Mouse (Mus musculus) kidney, adult 11 months (tissue): ENCODE measurements around the gene Sorbs1.

Experiments used
- DNase-seq: peaks from one replicate; pipeline ENCODE4 v3.0.0; 2022

Sorbs1 gene

GRCm38 (mm10) chr19:40253768-40254167 lies 259.8 kb downstream of the Sorbs1 start:
- no peak for DNase-seq

DNA sequence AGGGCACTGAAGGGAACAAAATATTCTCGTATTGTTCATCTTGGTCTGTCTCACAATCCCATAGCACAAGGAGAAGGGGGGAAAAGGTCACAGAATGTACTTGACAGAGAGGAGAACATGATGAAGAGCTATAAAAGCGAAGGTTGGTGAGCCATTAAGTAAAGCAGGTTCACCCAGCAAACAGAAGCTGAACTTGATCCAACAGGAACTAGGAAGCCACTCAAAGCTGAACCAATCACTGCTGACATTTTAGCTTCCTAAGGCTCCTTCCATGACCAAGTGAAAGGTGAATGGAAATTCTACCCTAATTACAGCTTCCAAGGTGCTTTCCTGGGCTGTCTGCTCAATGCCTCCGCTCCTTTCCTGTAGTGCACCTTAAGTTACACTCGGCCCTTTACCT lies 262.5 kb downstream of the Sorbs1 start:
- DNase-seq: no peak

DNA sequence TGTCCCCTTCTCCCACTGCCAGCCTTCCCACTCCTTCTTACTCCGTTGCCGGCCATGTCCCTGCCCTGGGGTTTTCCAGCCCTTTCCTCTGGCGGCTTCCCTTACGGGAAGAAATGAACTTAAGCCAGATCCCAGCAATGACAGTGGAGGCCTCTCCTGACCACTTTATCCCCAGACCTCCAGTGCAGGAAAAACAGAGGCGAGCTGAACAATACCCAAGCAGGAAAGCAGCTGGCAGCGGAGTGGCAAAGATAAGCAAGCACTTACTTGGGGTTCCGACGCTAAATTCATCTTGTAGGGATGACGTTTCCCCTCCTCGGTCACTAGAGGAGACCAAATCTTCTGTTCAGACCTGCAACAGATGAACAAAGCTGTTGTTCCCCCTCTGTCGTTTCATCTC lies 264.2 kb downstream of the Sorbs1 start:
- DNase-seq: no peak

- no peak for DNase-seq
Measured at GRCm38 (mm10) chr19:40248476-40248875, 265.1 kb downstream of the Sorbs1 start.

DNA sequence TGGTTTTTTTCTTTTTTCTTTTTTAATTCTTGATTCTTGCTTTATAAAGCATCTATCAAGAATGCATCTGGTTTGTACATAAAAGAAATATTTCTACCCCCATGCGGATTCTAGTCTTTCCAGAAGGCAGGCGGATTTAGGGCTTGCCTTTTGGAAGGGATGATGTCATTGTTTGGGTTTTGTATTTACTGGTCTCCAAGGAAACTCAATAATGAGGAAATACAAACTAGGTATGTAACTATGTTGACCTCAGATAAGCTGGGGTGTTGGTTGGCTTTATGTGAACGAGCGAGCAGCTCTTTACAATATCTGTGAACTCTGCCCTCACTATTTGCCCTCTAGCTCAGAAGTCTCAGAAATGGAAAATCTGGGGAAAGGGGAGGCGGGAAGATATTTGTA lies 266.3 kb downstream of the Sorbs1 start:
- no peak for DNase-seq

DNA sequence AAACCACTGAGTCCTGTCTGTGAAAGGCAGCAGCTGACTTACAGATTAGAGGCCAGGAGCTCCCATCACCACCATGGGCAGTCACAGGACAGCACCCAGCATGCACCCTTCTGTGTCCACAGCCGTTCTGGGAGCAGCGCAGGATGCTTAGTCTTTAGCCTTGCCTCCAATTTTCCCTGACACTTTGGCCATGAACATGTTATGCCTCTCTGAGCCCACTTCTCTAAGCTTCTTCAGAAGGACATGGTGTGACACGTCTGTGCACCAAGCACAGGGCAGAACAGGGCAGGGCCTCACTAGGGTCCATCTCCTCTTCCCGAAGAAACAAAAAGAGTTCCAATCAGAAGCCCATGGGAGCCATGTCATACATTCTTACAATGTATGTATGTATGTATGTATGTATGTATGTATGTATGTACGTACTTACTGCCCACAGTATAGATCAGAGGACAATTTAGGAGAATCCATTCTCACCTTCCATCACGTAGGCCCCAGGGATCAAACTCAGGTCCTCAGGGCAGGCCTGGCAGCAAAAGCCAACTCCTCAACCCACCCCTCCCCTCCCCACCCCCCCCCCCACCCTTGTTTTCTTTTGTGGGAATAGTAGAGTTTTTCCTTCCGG lies 266.8 kb downstream of the Sorbs1 start:
- DNase-seq: no peak
